Mouse (Mus musculus) liver, embryonic 16.5 days (tissue): ENCODE results near the gene Plppr5. TPM values are rescaled to one million over a fixed set of nuclear protein-coding genes. Genes with fewer than 3 reads are reported as not detected.

Source experiments
- ATAC-seq: fragments of 200-750 bp; cut with Nextera tagmentation; 2 replicates; pipeline ENCODE4 v1.8.0; 2017; ENCODE audit warnings: low read depth, mild to moderate bottlenecking, moderate number of reproducible peaks, moderate library complexity
- H3K27ac ChIP-seq: fragments of 300-500 bp; sonication (generic); 2 replicates; pipeline ENCODE4 v1.5.1; 2014; ENCODE audit warnings: mild to moderate bottlenecking, low read length
- H3K27me3 ChIP-seq: fragments of 300-500 bp; sonication (generic); 2 replicates; pipeline ENCODE4 v1.6.1; 2014; ENCODE audit warnings: low read depth, low read length, mixed read lengths; ENCODE audit not compliant: control insufficient read depth, insufficient read depth
- H3K36me3 ChIP-seq: fragments of 300-500 bp; sonication (generic); 2 replicates; pipeline ENCODE4 v1.6.1; 2014; ENCODE audit warnings: mild to moderate bottlenecking; ENCODE audit not compliant: control insufficient read depth, insufficient read depth
- H3K4me1 ChIP-seq: fragments of 300-500 bp; sonication (generic); 2 replicates; pipeline ENCODE4 v1.6.1; 2014; ENCODE audit warnings: low read depth, low read length, mixed read lengths; ENCODE audit not compliant: control insufficient read depth
- H3K4me2 ChIP-seq: fragments of 300-500 bp; sonication (generic); 2 replicates; pipeline ENCODE4 v1.6.1; 2014; ENCODE audit warnings: low read depth, low read length, mixed read lengths
- H3K4me3 ChIP-seq: fragments of 300-500 bp; sonication (generic); 2 replicates; pipeline ENCODE4 v1.5.1; 2014; ENCODE audit warnings: low read depth, mild to moderate bottlenecking, low read length
- H3K9ac ChIP-seq: fragments of 300-500 bp; sonication (generic); 2 replicates; pipeline ENCODE4 v1.6.1; 2014; ENCODE audit warnings: low read depth, low read length
- H3K9me3 ChIP-seq: fragments of 300-500 bp; sonication (generic); replicated peaks from 2 replicates; pipeline ENCODE4 v1.6.1; 2016; ENCODE audit warnings: low read length; ENCODE audit not compliant: control insufficient read depth
- WGBS: fragments of 180-500 bp; shearing (Covaris S2); extraction: QIAGEN DNeasy Blood & Tissue Kit; methylation state at CpG from one replicate; pipeline ENCODE4 v1.1.7; 2014; ENCODE audit not compliant: insufficient replicate concordance; 5-methylcytosine and 5-hydroxymethylcytosine counted together
- polyA plus RNA-seq: library from polyadenylated mRNA; unstranded; fragments of >200 nt; fragmentation: Nextera tagmentation; extraction: Ambion mirVana; gene quantifications from 2 replicates; pipeline ENCODE4 v1.2.1, GENCODE M21; 2015

The Plppr5 gene
- polyA plus RNA-seq, 1 experiment from 2014 or later, result 0.07 TPM

- WGBS, result 56% methylated on average over 5 of the region's 5 CpGs
- no peak overlapping the region for H3K4me2 ChIP-seq
- H3K4me3 ChIP-seq, result no peak overlapping the region
- ATAC-seq, result no peak
- no peaks in the 10 kb centered on the region for H3K27me3 ChIP-seq
- no peak overlapping the region for H3K9ac ChIP-seq
- H3K36me3 ChIP-seq, result no peaks in the 10 kb centered on the region
- no peaks in the 10 kb centered on the region for H3K9me3 ChIP-seq
- no peak overlapping the region for H3K27ac ChIP-seq
- no peaks in the 10 kb centered on the region for H3K4me1 ChIP-seq
Observed at GRCm38 (mm10) chr3:117724521-117724920, 149.9 kb downstream of the Plppr5 start.

DNA sequence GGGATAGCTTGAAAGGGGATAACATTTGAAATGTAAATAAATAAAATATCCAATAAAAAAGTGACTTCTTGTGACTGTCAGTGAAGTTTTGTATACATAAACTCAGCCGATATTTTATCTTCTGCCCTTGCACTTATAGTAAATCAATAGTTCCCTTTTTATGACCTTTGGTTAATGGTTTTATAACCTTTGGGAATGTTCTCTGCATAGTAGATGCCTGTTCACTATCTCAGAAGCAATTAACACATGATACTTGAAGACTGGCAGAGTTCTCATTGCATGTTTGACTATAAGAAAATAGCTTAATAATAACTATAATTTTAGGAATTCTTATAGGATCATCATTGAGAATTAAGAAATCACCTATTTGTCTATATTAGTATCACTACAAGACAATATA, 150.9 kb downstream of the Plppr5 start:
- H3K4me3 ChIP-seq, result no peak overlapping the region
- no peak for ATAC-seq
- H3K27me3 ChIP-seq, result no peaks in the 10 kb centered on the region
- 64% methylated on average over 1 of the region's 1 CpGs for WGBS
- H3K4me2 ChIP-seq, result no peak overlapping the region
- H3K27ac ChIP-seq, result no peak overlapping the region
- H3K9ac ChIP-seq, result no peak overlapping the region
- H3K4me1 ChIP-seq, result no peaks in the 10 kb centered on the region
- no peaks in the 10 kb centered on the region for H3K9me3 ChIP-seq
- no peaks in the 10 kb centered on the region for H3K36me3 ChIP-seq

GRCm38 (mm10) chr3:117728136-117728535, 153.5 kb downstream of the Plppr5 start:
- H3K27me3 ChIP-seq, result no peaks in the 10 kb centered on the region
- H3K36me3 ChIP-seq, result no peaks in the 10 kb centered on the region
- WGBS, result 23% methylated on average over 1 of the region's 1 CpGs
- no peak overlapping the region for H3K4me2 ChIP-seq
- no peak overlapping the region for H3K9ac ChIP-seq
- H3K9me3 ChIP-seq, result no peaks in the 10 kb centered on the region
- no peak overlapping the region for H3K4me3 ChIP-seq
- H3K4me1 ChIP-seq, result no peaks in the 10 kb centered on the region
- H3K27ac ChIP-seq, result no peak overlapping the region
- ATAC-seq, result no peak

DNA sequence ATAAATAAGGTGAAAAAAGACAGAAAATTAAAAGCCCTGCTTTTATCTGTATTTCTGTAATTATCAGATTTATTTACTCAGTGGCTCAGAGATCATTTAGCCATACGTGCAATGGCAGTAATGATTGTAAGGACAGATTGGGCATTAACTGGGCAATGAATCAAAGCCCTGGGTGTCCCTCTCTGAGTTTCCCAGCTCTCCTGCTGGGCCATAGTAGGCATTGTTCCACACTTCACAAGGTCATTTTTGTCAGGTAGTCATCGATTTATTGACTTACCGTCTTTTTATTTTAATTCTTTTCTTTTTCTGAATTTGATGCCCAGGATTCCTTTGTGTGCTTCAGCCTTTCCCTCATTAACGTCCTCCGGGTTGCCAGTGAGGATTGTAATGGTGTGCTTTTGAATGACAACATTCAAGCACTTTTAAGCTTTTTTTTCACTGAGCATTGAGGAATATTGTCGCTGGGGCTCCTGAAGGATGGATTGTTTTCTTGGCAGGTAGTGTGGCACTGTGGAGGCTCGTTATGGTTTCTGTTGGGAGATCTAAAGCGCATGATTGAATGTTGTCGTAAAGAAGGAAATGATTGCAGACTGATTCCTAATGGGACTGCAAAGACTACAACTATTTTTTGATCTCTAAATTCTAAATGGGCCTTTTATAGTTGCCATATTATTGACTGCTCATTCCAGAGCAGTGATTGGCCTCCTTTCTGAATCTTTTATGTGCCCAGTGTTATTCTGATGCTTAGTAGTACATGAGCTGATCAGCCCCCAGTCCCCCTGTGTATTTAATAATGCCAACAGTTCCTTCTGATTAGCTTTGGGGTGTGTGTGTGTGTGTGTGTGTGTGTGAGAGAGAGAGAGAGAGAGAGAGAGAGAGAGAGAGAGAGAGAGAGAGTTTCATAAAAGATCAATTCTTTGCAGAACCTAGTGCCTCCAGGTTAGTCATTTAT, 154.8 kb downstream of the Plppr5 start:
- no peak overlapping the region for H3K4me3 ChIP-seq
- no peaks in the 10 kb centered on the region for H3K27me3 ChIP-seq
- no peaks in the 10 kb centered on the region for H3K36me3 ChIP-seq
- no peak for ATAC-seq
- WGBS, result 61% methylated on average over 9 of the region's 9 CpGs
- no peak overlapping the region for H3K9ac ChIP-seq
- no peaks in the 10 kb centered on the region for H3K9me3 ChIP-seq
- H3K4me1 ChIP-seq, result no peaks in the 10 kb centered on the region
- H3K27ac ChIP-seq, result no peak overlapping the region
- H3K4me2 ChIP-seq, result no peak overlapping the region

GRCm38 (mm10) chr3:117731545-117731944, 156.9 kb downstream of the Plppr5 start:
- no peak overlapping the region for H3K9ac ChIP-seq
- no peaks in the 10 kb centered on the region for H3K36me3 ChIP-seq
- no peak overlapping the region for H3K4me3 ChIP-seq
- ATAC-seq, result no peak
- H3K9me3 ChIP-seq, result no peaks in the 10 kb centered on the region
- no peaks in the 10 kb centered on the region for H3K27me3 ChIP-seq
- WGBS, result 48% methylated on average over 3 of the region's 3 CpGs
- H3K4me1 ChIP-seq, result no peaks in the 10 kb centered on the region
- no peak overlapping the region for H3K27ac ChIP-seq
- no peak overlapping the region for H3K4me2 ChIP-seq

DNA sequence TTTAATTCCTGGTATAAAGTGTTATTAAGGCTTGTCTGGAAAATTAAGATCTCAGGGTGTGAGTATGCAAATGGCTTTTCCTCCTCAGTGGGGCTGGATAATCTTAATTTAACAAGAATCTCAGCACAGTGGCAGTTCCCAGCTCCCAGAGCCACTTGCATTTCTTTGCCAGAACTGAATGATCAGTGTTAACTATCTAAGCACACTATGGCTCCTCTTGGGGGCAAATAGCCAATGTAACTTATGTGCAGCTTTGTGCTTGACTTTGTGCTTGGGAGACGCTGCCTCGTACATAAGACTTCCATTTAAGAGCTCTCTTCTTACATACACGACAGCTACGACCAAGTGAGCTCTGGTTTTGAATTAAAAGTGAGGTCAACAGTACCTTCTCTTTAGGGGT, 158.0 kb downstream of the Plppr5 start:
- H3K9me3 ChIP-seq, result no peaks in the 10 kb centered on the region
- WGBS, result 73% methylated on average over 4 of the region's 4 CpGs
- no peaks in the 10 kb centered on the region for H3K4me1 ChIP-seq
- H3K27me3 ChIP-seq, result no peaks in the 10 kb centered on the region
- no peak overlapping the region for H3K9ac ChIP-seq
- H3K4me2 ChIP-seq, result no peak overlapping the region
- H3K36me3 ChIP-seq, result no peaks in the 10 kb centered on the region
- H3K27ac ChIP-seq, result no peak overlapping the region
- no peak overlapping the region for H3K4me3 ChIP-seq
- no peak for ATAC-seq

Other genes with a start within 250 kb of the Plppr5 start
- gene Plppr4, start 214.0 kb upstream of the Plppr5 start, polyA plus RNA-seq, result 0.01 and 0.04 TPM in 2 replicates